Mouse (Mus musculus) ES-Bruce4 (cell line): Measurements from ENCODE around the gene Znrf1.

ENCODE experiments used
- EP300 ChIP-seq: IDR thresholded peaks from 2 replicates; pipeline ENCODE4 v1.6.1; 2011; ENCODE audit warnings: low read depth, low read length; ENCODE audit not compliant: insufficient read depth
- POLR2A ChIP-seq: IDR thresholded peaks from one replicate; pipeline ENCODE4 v1.8.1; 2011; ENCODE audit warnings: low read length; ENCODE audit not compliant: insufficient read depth

- TF ChIP-seq EP300 (no peak), POLR2A (no peak)
Observed at GRCm38 (mm10) chr8:111606961-111607360, 71.1 kb downstream of the Znrf1 start.
